Mouse (Mus musculus) hindbrain, embryonic 14.5 days (tissue): ENCODE results near the gene Slc10a7. TPM values are rescaled to one million over a fixed set of nuclear protein-coding genes. Genes with fewer than 3 reads are reported as not detected.
"Not testable (repeated sequence)": the region's sequence is repeated elsewhere in the genome, so short reads cannot be mapped to it uniquely, and the experiment has no call there.

Experiments
- ATAC-seq: fragments of 200-750 bp; cut with Nextera tagmentation; 2 replicates; pipeline ENCODE4 v1.8.0; 2017; ENCODE audit warnings: moderate number of reproducible peaks, mild to moderate bottlenecking, moderate TSS enrichment, moderate library complexity; ENCODE audit not compliant: low FRiP score
- DNase-seq: peaks from one replicate; pipeline ENCODE4 v3.0.0-alpha.2; 2015; ENCODE audit warnings: low spot score
- H3K27ac ChIP-seq: fragments of 300-500 bp; sonication (generic); 2 replicates; pipeline ENCODE4 v1.5.1; 2014; ENCODE audit warnings: mild to moderate bottlenecking, moderate library complexity
- H3K27me3 ChIP-seq: fragments of 300-500 bp; sonication (generic); 2 replicates; pipeline ENCODE4 v1.6.1; 2014; ENCODE audit warnings: mild to moderate bottlenecking, low read length, mixed read lengths; ENCODE audit not compliant: control insufficient read depth, insufficient read depth
- H3K36me3 ChIP-seq: fragments of 300-500 bp; sonication (generic); replicated peaks from 2 replicates; pipeline ENCODE4 v1.6.1; 2014; ENCODE audit not compliant: control insufficient read depth, insufficient read depth
- H3K4me1 ChIP-seq: fragments of 300-500 bp; sonication (generic); replicated peaks from 2 replicates; pipeline ENCODE4 v1.6.1; 2014; ENCODE audit warnings: antibody characterized with exemption, low read length, mixed read lengths; ENCODE audit not compliant: control insufficient read depth, insufficient read depth
- H3K4me2 ChIP-seq: fragments of 300-500 bp; sonication (generic); replicated peaks from 2 replicates; pipeline ENCODE4 v1.6.1; 2014; ENCODE audit warnings: mild to moderate bottlenecking, moderate library complexity
- H3K4me3 ChIP-seq: fragments of 300-500 bp; sonication (generic); replicated peaks from 2 replicates; pipeline ENCODE4 v1.5.1; 2014; ENCODE audit warnings: mild to moderate bottlenecking, low read length
- H3K9ac ChIP-seq: fragments of 300-500 bp; sonication (generic); 2 replicates; pipeline ENCODE4 v1.6.1; 2014
- H3K9me3 ChIP-seq: fragments of 300-500 bp; sonication (generic); 2 replicates; pipeline ENCODE4 v1.6.1; 2016; ENCODE audit warnings: low read length; ENCODE audit not compliant: control insufficient read depth
- WGBS: fragments of 180-500 bp; shearing (Covaris S2); extraction: QIAGEN DNeasy Blood & Tissue Kit; methylation state at CpG from one replicate; pipeline ENCODE4 v1.1.7; 2014; 5-methylcytosine and 5-hydroxymethylcytosine counted together
- polyA plus RNA-seq: library from polyadenylated mRNA; unstranded; fragments of >200 nt; fragmentation: Nextera tagmentation; extraction: Ambion mirVana; gene quantifications from 2 replicates; pipeline ENCODE4 v1.2.1, GENCODE M21; 2014

Slc10a7 gene
- polyA plus RNA-seq, 1 experiment from 2014 or later = 6.4 TPM

DNA sequence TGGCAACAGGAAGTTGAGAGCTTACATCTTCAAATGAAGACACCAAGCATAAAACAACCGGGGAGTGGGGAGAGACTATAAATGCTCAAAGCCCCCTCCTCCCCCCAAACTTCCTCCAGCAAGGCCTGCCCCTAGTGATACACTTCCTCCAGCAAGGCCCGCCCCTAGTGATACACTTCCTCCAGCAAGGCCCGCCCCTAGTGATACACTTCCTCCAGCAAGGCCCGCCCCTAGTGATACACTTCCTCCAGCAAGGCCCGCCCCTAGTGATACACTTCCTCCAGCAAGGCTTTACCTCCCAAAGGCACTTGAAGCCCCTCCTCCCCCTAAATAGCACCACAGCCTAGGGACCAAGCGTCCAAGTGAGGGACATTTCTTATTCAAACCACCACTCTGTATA, 33.5 kb downstream of the Slc10a7 start:
- ATAC-seq = not testable (repeated sequence)

DNA sequence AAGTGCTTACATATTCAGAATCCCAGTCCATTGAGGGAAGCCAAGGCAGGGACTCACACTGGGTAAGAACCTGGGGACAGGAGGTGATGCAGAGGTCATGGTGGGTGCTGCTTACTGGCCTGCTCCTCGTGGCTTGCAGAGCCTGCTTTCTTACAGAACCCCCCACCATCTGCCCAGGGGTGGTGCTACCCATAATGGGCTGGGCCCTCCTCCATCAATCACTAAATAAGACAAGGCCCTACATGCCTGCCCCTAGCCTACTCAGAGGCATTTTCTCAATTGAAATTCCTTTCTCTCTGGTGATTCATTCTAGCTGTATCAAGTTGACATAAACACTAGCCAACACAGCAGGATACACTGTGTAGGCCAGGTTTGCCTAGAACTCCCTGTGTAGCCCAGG, 34.5 kb downstream of the Slc10a7 start:
- no peaks in the 10 kb centered on the region for H3K27me3 ChIP-seq
- DNase-seq (no peak), ATAC-seq (no peak)
- no peak overlapping the region for H3K4me2 ChIP-seq
- H3K9me3 ChIP-seq = no peaks in the 10 kb centered on the region
- H3K36me3 ChIP-seq = peaks cover 7% of the 10 kb centered on the region; the same call in 1 of the 2 replicates
- H3K27ac ChIP-seq = no peak overlapping the region
- H3K4me1 ChIP-seq = no peaks in the 10 kb centered on the region
- WGBS = 7% methylated on average over 1 of the region's 1 CpGs
- H3K4me3 ChIP-seq = no peak overlapping the region
- H3K9ac ChIP-seq = no peak overlapping the region

More for the DNA sequence above, 33.5 kb downstream of the Slc10a7 start:
- 93% methylated on average over 3 of the region's 6 CpGs for WGBS
- not testable (repeated sequence) for H3K4me2 ChIP-seq, H3K27ac ChIP-seq, H3K36me3 ChIP-seq, H3K9me3 ChIP-seq, H3K4me1 ChIP-seq, H3K9ac ChIP-seq, H3K27me3 ChIP-seq, DNase-seq, H3K4me3 ChIP-seq

DNA sequence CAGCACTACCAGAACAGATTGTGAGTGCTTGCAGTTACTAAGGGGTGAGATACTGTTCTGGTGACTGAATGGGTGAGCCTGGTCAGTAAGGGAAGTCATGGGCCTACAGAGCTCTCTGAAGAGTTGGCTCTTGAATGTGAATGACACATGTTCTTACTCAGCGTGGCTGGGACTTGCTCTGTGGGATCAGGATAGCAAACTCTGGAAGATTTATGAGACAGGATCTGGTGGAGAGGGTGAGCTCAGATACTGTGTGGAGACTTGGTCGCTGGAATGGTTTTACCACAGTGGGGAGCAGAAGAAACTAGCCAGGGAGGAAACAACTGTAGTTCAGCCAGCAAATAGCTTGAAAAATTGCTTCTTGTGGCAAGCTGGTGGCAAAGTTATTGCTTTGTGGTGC, 35.4 kb downstream of the Slc10a7 start:
- Histone ChIP-seq H3K9me3 (no peaks in the 10 kb centered on the region), H3K4me3 (no peak overlapping the region), H3K27me3 (no peaks in the 10 kb centered on the region), H3K4me1 (no peaks in the 10 kb centered on the region; the same call in 1 of the 2 replicates), H3K9ac (no peak overlapping the region), H3K4me2 (no peak overlapping the region), H3K27ac (no peak overlapping the region), H3K36me3 (peaks cover 7% of the 10 kb centered on the region; the same call in 1 of the 2 replicates)
- WGBS = 80% methylated on average over 2 of the region's 2 CpGs
- ATAC-seq = no peak
- no peak for DNase-seq

DNA sequence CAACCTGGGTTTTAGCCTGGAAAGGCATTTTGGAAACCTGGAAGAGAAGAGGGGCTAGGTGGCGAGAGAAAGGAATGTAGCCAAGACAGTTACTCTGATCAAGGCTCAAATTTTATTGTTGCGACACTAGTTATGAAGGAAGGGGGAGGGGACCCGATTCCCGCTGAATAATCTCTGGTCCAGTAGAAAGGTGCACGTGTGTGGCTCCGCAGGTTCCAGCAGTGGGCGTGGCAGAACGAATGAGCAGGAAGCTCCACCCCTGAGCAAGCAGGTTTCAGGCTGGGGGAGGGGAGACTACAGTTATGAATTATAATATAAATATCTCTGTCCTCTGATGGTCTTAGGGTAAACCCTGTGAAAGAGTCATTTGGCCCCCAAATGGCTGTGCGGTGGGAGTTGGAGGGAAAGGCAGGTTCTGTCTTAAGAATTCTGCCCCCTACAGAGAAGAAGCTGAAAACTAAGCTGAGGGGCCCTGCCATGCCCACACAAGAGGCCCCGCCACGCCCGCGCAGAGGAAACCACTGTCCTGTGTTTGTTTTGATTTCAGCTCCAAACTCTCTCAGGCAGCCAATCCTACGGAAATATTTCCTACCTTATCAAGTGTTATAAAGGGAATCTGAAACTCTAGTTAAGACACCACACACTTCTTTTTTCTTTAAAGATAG, 36.1 kb downstream of the Slc10a7 start:
- H3K9me3 ChIP-seq, DNase-seq, ATAC-seq, H3K4me1 ChIP-seq, H3K9ac ChIP-seq, H3K4me2 ChIP-seq, H3K27ac ChIP-seq, H3K36me3 ChIP-seq, H3K27me3 ChIP-seq, H3K4me3 ChIP-seq: not testable (repeated sequence)
- WGBS = 43% methylated on average over 6 of the region's 14 CpGs

DNA sequence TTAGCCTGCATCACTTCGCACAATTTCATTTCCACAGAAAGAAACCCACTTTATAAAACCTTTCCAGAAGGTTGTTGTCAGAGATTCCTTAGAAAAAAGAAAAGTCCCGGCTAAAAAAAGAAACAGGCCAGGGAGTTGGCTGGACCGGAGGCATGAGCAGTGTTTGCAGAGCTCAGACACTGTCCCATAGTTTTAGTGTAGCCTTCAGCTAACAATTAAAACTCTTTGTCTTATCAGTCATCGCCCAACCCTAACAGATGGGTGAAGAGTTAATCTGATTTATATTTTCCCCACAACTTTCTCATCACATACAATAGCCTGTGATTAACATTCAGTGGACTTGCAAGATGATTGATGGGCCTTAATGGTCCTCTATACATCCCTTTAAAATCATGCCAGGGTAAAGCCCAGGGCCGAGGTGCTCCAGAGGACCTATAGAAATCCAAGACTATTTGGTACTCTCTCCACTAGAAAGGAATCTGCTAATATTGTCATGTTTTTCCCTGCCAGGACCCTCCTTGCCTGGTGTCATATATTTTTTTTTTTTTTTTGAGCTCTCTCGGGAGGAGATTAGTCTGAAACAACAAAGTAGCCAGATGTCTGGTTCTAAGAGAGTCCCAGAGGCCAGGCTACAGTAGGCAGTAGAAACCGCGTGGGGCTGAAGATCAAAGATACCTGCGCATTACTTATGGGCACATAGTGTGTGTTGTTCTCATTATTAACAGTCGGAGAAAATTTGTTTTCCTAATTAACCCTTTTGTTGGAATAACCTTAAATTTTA, 41.0 kb downstream of the Slc10a7 start:
- DNase-seq (no peak), ATAC-seq (peak; percentile 76; the same call in 1 of the 2 replicates)
- no peak overlapping the region for H3K4me3 ChIP-seq
- 26% methylated on average over 10 of the region's 10 CpGs for WGBS
- no peak overlapping the region for H3K4me2 ChIP-seq
- H3K36me3 ChIP-seq = no peaks in the 10 kb centered on the region
- no peaks in the 10 kb centered on the region for H3K27me3 ChIP-seq
- H3K4me1 ChIP-seq = peaks cover 11% of the 10 kb centered on the region
- H3K9me3 ChIP-seq = no peaks in the 10 kb centered on the region
- H3K9ac ChIP-seq = no peak overlapping the region
- no peak overlapping the region for H3K27ac ChIP-seq

DNA sequence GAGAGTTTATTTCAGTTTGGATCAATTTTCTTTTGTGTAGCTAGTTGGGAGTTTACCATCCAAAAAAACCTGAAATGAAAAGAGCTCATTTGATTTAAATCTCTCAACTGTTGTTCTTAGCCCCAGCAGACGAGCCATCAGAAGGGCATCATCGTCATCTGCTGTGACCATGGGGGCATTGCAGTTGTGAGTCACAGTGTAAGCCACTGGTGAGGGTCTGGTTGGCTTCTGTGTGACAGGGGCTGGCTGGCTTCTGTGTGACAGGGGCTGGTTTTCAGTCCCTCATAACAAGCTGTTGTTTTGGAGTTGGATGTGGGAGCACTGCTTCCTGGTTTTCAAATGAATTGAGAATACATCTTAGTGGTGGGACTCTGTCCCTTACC, 41.6 kb downstream of the Slc10a7 start:
- ATAC-seq (peak; percentile 31; the same call in 1 of the 2 replicates), DNase-seq (no peak)
- 26% methylated on average over 2 of the region's 2 CpGs for WGBS
- H3K36me3 ChIP-seq = no peaks in the 10 kb centered on the region
- no peak overlapping the region for H3K27ac ChIP-seq
- H3K9me3 ChIP-seq = no peaks in the 10 kb centered on the region
- no peak overlapping the region for H3K4me2 ChIP-seq
- no peaks in the 10 kb centered on the region for H3K27me3 ChIP-seq
- no peak overlapping the region for H3K9ac ChIP-seq
- peaks cover 11% of the 10 kb centered on the region for H3K4me1 ChIP-seq
- H3K4me3 ChIP-seq = no peak overlapping the region

DNA sequence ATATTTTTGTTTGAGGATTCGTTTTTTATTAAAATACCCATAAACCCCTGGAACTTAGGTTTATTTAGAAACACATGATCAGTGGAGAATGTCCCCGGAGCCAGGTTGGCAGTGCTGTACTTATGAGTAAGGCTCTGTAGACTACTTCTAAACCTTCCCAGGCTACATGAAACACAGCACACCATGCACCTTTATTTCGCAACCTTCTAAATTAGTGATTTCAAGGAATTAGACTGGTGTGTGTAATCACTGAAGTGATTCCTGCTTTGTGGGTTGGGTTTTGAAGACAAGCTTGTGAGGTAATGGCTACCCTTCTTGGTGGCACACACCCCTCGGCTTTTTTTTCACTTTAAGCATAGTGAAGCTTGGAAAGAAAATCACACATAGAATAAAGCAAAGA, 46.7 kb downstream of the Slc10a7 start:
- no peaks in the 10 kb centered on the region for H3K9me3 ChIP-seq
- H3K9ac ChIP-seq = no peak overlapping the region
- H3K4me1 ChIP-seq = peaks cover 23% of the 10 kb centered on the region
- H3K36me3 ChIP-seq = no peaks in the 10 kb centered on the region
- no peaks in the 10 kb centered on the region for H3K27me3 ChIP-seq
- H3K27ac ChIP-seq = no peak overlapping the region
- H3K4me3 ChIP-seq = no peak overlapping the region
- no peak overlapping the region for H3K4me2 ChIP-seq
- WGBS = 90% methylated on average over 4 of the region's 4 CpGs
- ATAC-seq = no peak
- no peak for DNase-seq

DNA sequence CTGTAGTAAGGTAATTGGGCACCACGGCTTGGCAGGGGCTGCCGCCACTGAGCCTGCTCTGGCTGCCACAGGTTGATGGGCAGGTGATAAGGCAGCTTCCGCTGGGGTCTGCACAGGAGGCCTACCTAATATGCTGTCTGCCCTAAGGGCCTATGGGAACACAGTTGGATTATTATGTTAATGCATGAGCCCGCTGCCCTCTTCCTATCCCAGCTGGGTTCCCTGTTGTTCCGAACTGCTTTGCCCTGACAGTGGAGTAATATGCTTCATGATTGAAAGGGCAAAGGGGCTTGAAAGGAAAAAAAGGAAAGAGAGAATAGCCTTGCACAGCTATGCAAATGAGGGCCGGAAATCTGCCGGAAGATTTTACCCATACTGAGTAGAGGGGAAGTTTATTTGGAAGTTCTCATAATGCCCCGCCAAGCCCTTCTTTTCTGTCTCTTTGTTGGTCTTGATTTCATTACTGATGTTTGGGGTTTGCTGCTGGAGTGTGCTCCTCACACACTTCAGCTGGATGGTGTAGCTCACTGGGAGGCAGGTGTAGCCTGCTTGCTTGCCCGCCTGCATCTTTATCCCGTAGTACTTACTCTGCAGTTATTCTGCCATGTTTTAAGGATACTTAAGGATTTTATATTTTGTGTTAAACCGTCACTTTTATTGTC, 47.8 kb downstream of the Slc10a7 start:
- Histone ChIP-seq H3K36me3 (no peaks in the 10 kb centered on the region), H3K4me1 (peaks cover 23% of the 10 kb centered on the region), H3K4me3 (no peak overlapping the region), H3K4me2 (peak overlapping the region; percentile 21; the same call in 1 of the 2 replicates), H3K27me3 (no peaks in the 10 kb centered on the region), H3K9me3 (no peaks in the 10 kb centered on the region), H3K27ac (peak overlapping the region; percentile 1; the same call in 1 of the 2 replicates), H3K9ac (no peak overlapping the region)
- DNase-seq (no peak), ATAC-seq (peak; percentile 82)
- WGBS = 13% methylated on average over 11 of the region's 11 CpGs

DNA sequence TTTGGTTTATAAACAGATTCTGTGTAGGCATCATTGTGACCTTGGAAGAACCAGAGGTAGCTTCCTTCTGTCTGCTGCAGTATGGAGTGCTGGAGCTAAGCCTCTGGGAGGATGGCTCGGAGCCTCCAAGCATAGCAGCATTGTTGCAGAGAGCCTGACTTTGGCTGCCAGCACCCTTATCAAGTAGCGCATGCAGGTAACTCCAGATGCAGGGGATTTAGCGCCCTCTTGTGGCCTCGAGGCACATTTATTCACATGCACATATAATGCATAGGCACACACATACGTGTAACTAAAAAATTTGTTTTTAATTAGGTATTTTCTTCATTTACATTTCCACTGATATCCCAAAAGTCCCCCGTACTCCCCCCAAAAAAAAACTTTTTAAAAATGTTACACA, 52.5 kb downstream of the Slc10a7 start:
- 89% methylated on average over 6 of the region's 6 CpGs for WGBS

More for the DNA sequence above, 52.5 kb downstream of the Slc10a7 start:
- Histone ChIP-seq H3K4me3 (no peak overlapping the region), H3K4me2 (no peak overlapping the region), H3K27me3 (no peaks in the 10 kb centered on the region), H3K4me1 (peaks cover 13% of the 10 kb centered on the region), H3K9me3 (no peaks in the 10 kb centered on the region), H3K9ac (no peak overlapping the region), H3K27ac (no peak overlapping the region), H3K36me3 (no peaks in the 10 kb centered on the region)
- no peak for DNase-seq
- no peak for ATAC-seq
